Mouse (Mus musculus) heart, embryonic 15.5 days (tissue): ENCODE measurements around the gene Babam2. TPM values are rescaled to one million over a fixed set of nuclear protein-coding genes. Genes with fewer than 3 reads are reported as not detected.

ENCODE experiments used
- ATAC-seq: fragments of 200-750 bp; cut with Nextera tagmentation; replicated peaks from 2 replicates; pipeline ENCODE4 v1.8.0; 2017; ENCODE audit warnings: low read depth, moderate TSS enrichment; ENCODE audit not compliant: insufficient number of reproducible peaks, insufficient read depth, low FRiP score
- H3K27ac ChIP-seq: fragments of 300-500 bp; sonication (generic); 2 replicates; pipeline ENCODE4 v1.5.1; 2015; ENCODE audit warnings: mild to moderate bottlenecking, inconsistent platforms
- H3K27me3 ChIP-seq: fragments of 300-500 bp; sonication (generic); 2 replicates; pipeline ENCODE4 v1.6.1; 2015; ENCODE audit warnings: inconsistent platforms
- H3K36me3 ChIP-seq: fragments of 300-500 bp; sonication (generic); 2 replicates; pipeline ENCODE4 v1.6.1; 2015; ENCODE audit warnings: mild to moderate bottlenecking, inconsistent platforms
- H3K4me1 ChIP-seq: fragments of 300-500 bp; sonication (generic); replicated peaks from 2 replicates; pipeline ENCODE4 v1.6.1; 2015; ENCODE audit warnings: inconsistent platforms
- H3K4me2 ChIP-seq: fragments of 300-500 bp; sonication (generic); 2 replicates; pipeline ENCODE4 v1.6.1; 2015; ENCODE audit warnings: inconsistent platforms, mild to moderate bottlenecking, moderate library complexity
- H3K4me3 ChIP-seq: fragments of 300-500 bp; sonication (generic); 2 replicates; pipeline ENCODE4 v1.5.1; 2015; ENCODE audit warnings: mild to moderate bottlenecking, inconsistent platforms
- H3K9ac ChIP-seq: fragments of 300-500 bp; sonication (generic); 2 replicates; pipeline ENCODE4 v1.6.1; 2015; ENCODE audit warnings: mild to moderate bottlenecking, inconsistent platforms
- H3K9me3 ChIP-seq: fragments of 300-500 bp; sonication (generic); replicated peaks from 2 replicates; pipeline ENCODE4 v1.6.1; 2016; ENCODE audit warnings: inconsistent platforms
- whole genome bisulfite sequencing: fragments of 180-500 bp; shearing (Covaris S2); methylation state at CpG from one replicate; pipeline ENCODE4 v1.1.7; 2015; ENCODE audit warnings: mixed read lengths; 5-methylcytosine and 5-hydroxymethylcytosine counted together
- polyA plus RNA-seq: library from polyadenylated mRNA; unstranded; fragments of >200 nt; fragmentation: Nextera tagmentation; extraction: Ambion mirVana; gene quantifications from 2 replicates; pipeline ENCODE4 v1.2.1, GENCODE M21; 2015

The Babam2 gene
- polyA plus RNA-seq, 1 experiment from 2014 or later = 48.7 TPM

GRCm38 (mm10) chr5:32112206-32112916 is 414.9 kb downstream of the Babam2 start:
- WGBS = 71% methylated on average over 7 of the region's 7 CpGs
- H3K4me1 ChIP-seq = no peaks in the 10 kb centered on the region
- no peak overlapping the region for H3K4me3 ChIP-seq
- no peak overlapping the region for H3K9ac ChIP-seq
- no peak for ATAC-seq
- H3K27ac ChIP-seq = no peak overlapping the region
- no peaks in the 10 kb centered on the region for H3K9me3 ChIP-seq
- no peaks in the 10 kb centered on the region for H3K27me3 ChIP-seq
- H3K4me2 ChIP-seq = no peak overlapping the region
- no peaks in the 10 kb centered on the region for H3K36me3 ChIP-seq

- Histone ChIP-seq H3K4me2 (no peak overlapping the region), H3K4me3 (no peak overlapping the region), H3K36me3 (no peaks in the 10 kb centered on the region), H3K9ac (no peak overlapping the region), H3K27me3 (no peaks in the 10 kb centered on the region), H3K4me1 (no peaks in the 10 kb centered on the region), H3K9me3 (no peaks in the 10 kb centered on the region), H3K27ac (no peak overlapping the region)
- ATAC-seq = no peak
- 62% methylated on average over 11 of the region's 11 CpGs for WGBS
Observed at GRCm38 (mm10) chr5:32120901-32121376, 423.5 kb downstream of the Babam2 start.

- Histone ChIP-seq H3K4me2 (no peak overlapping the region), H3K9me3 (no peaks in the 10 kb centered on the region), H3K27ac (no peak overlapping the region), H3K9ac (no peak overlapping the region), H3K36me3 (no peaks in the 10 kb centered on the region), H3K27me3 (0 out of 2 replicates have a peak, but pooled peaks cover 4% of the 10 kb centered on the region), H3K4me3 (no peak overlapping the region), H3K4me1 (no peaks in the 10 kb centered on the region)
- ATAC-seq = no peak
- 84% methylated on average over 6 of the region's 6 CpGs for WGBS
Observed at GRCm38 (mm10) chr5:32121936-32122335, 424.5 kb downstream of the Babam2 start.

GRCm38 (mm10) chr5:32122363-32122762 is 424.9 kb downstream of the Babam2 start:
- no peaks in the 10 kb centered on the region for H3K36me3 ChIP-seq
- no peak overlapping the region for H3K9ac ChIP-seq
- no peak overlapping the region for H3K27ac ChIP-seq
- no peaks in the 10 kb centered on the region for H3K9me3 ChIP-seq
- no peak overlapping the region for H3K4me3 ChIP-seq
- no peak overlapping the region for H3K4me2 ChIP-seq
- 73% methylated on average over 5 of the region's 5 CpGs for WGBS
- no peak for ATAC-seq
- H3K4me1 ChIP-seq = no peaks in the 10 kb centered on the region
- 0 out of 2 replicates have a peak, but pooled peaks cover 4% of the 10 kb centered on the region for H3K27me3 ChIP-seq

DNA sequence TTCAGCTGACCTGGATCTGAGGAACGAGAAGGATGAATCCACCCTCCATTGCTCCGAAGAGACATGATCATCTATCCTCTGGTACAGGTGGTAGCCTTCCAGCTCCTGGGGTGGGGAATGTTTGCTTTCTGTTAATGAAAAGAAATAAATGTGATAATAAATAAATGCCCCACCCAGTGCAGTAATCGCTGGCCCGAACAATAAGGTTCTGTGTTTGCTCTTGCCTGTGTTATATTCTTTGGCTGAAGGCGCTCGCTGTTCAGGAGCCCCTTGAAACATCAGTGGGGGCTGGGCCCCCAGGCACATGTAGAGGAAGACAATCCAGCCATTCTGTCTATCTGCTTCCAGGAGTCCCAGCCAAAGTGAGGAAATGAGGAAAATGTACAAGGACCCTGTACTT is 427.5 kb downstream of the Babam2 start:
- Histone ChIP-seq H3K4me1 (no peaks in the 10 kb centered on the region), H3K4me3 (no peak overlapping the region), H3K4me2 (no peak overlapping the region), H3K36me3 (no peaks in the 10 kb centered on the region), H3K9me3 (no peaks in the 10 kb centered on the region), H3K9ac (no peak overlapping the region), H3K27ac (no peak overlapping the region), H3K27me3 (0 out of 2 replicates have a peak, but pooled peaks cover 10% of the 10 kb centered on the region)
- 81% methylated on average over 6 of the region's 6 CpGs for WGBS
- no peak for ATAC-seq

DNA sequence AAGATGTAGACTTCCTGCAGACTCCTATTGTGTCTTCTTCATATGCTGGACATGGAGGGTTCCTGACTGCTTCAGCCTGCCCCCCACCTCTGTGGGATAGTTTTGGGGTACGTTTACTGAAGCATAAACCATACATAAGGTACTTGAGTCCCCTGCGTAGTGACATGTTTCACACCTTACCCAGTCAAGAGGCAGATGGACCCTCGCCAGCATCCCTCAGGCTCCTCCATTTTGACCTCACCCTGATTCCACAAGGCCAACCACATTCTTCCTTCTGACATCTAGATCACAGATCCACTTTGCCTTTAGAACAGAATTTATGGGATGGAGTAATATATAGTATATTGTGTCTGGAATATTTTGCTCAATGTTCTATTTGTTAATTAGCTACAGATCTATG is 429.7 kb downstream of the Babam2 start:
- Histone ChIP-seq H3K9me3 (no peaks in the 10 kb centered on the region), H3K36me3 (no peaks in the 10 kb centered on the region), H3K4me1 (no peaks in the 10 kb centered on the region), H3K4me3 (no peak overlapping the region), H3K4me2 (no peak overlapping the region), H3K27me3 (0 out of 2 replicates have a peak, but pooled peaks cover 10% of the 10 kb centered on the region), H3K9ac (no peak overlapping the region), H3K27ac (no peak overlapping the region)
- WGBS = 74% methylated on average over 3 of the region's 3 CpGs
- ATAC-seq = no peak

- no peak for ATAC-seq
- H3K4me3 ChIP-seq = no peak overlapping the region
- H3K9me3 ChIP-seq = no peaks in the 10 kb centered on the region
- no peak overlapping the region for H3K4me2 ChIP-seq
- 41% methylated on average over 3 of the region's 3 CpGs for WGBS
- peaks cover 2% of the 10 kb centered on the region; the same call in 1 of the 2 replicates for H3K4me1 ChIP-seq
- 0 out of 2 replicates have a peak, but pooled peaks cover 10% of the 10 kb centered on the region for H3K27me3 ChIP-seq
- no peaks in the 10 kb centered on the region for H3K36me3 ChIP-seq
- no peak overlapping the region for H3K27ac ChIP-seq
- H3K9ac ChIP-seq = no peak overlapping the region
Observed at GRCm38 (mm10) chr5:32127927-32128326, 430.4 kb downstream of the Babam2 start.

DNA sequence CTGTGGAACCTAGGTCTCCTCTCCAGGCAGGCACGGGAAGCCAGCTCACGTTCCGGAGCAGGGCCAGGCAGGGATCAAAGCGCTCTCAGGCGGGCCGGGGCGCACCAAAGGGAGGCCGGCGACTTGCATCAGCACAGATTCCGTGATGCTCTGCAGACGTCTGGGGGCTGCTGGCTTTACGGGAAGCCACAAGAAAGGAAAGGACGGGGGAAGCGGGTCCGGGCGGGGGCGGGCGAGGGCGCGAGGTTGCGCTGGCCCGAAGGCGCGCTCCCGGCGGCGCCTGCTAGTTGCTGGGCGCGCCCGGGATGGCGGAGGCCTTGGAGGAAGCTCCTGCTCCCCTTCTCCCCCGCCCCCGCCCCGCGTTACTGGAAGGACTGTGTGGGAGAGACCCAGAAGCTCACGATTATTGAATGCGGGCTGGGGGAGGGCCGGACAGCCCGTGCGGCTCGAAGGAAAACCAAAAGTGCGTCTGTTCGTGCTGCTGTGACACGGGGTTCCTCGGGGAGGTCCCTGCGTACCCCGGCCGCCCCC is 435.6 kb downstream of the Babam2 start:
- peaks cover 19% of the 10 kb centered on the region for H3K4me1 ChIP-seq
- H3K4me3 ChIP-seq = peak overlapping the region; percentile 91
- H3K9ac ChIP-seq = peak overlapping the region; percentile 71
- 0 out of 2 replicates have a peak, but pooled peaks cover 6% of the 10 kb centered on the region for H3K27me3 ChIP-seq
- H3K4me2 ChIP-seq = peak overlapping the region; percentile 88
- H3K27ac ChIP-seq = peak overlapping the region; percentile 100
- no peaks in the 10 kb centered on the region for H3K9me3 ChIP-seq
- WGBS = under 1% methylated on average over 47 of the region's 48 CpGs
- no peak for ATAC-seq
- H3K36me3 ChIP-seq = no peaks in the 10 kb centered on the region

GRCm38 (mm10) chr5:32133549-32134004 is 436.1 kb downstream of the Babam2 start:
- H3K4me1 ChIP-seq = peaks cover 24% of the 10 kb centered on the region
- peak overlapping the region; percentile 100 for H3K27ac ChIP-seq
- H3K4me2 ChIP-seq = peak overlapping the region; percentile 88
- peak overlapping the region; percentile 71 for H3K9ac ChIP-seq
- 0 out of 2 replicates have a peak, but pooled peaks cover 6% of the 10 kb centered on the region for H3K27me3 ChIP-seq
- H3K4me3 ChIP-seq = peak overlapping the region; percentile 91
- H3K36me3 ChIP-seq = no peaks in the 10 kb centered on the region
- H3K9me3 ChIP-seq = no peaks in the 10 kb centered on the region
- under 1% methylated on average over 20 of the region's 20 CpGs for WGBS
- ATAC-seq = 0 out of 2 replicates have a peak, but pooled peaks have one; percentile 23

- Histone ChIP-seq H3K27ac (peak overlapping the region; percentile 100), H3K27me3 (0 out of 2 replicates have a peak, but pooled peaks cover 6% of the 10 kb centered on the region), H3K4me2 (peak overlapping the region; percentile 88), H3K9ac (peak overlapping the region; percentile 71), H3K4me1 (peaks cover 30% of the 10 kb centered on the region), H3K9me3 (no peaks in the 10 kb centered on the region), H3K36me3 (no peaks in the 10 kb centered on the region), H3K4me3 (peak overlapping the region; percentile 91)
- 4% methylated on average over 21 of the region's 21 CpGs for WGBS
- no peak for ATAC-seq
Observed at GRCm38 (mm10) chr5:32134051-32134732, 436.7 kb downstream of the Babam2 start.
